Mouse (Mus musculus): ENCODE measurements around the gene Pdzd7.
A peak's percentile ranks its signal among the peaks of the same experiment; 100 is the strongest.

Gene Pdzd7

DNA sequence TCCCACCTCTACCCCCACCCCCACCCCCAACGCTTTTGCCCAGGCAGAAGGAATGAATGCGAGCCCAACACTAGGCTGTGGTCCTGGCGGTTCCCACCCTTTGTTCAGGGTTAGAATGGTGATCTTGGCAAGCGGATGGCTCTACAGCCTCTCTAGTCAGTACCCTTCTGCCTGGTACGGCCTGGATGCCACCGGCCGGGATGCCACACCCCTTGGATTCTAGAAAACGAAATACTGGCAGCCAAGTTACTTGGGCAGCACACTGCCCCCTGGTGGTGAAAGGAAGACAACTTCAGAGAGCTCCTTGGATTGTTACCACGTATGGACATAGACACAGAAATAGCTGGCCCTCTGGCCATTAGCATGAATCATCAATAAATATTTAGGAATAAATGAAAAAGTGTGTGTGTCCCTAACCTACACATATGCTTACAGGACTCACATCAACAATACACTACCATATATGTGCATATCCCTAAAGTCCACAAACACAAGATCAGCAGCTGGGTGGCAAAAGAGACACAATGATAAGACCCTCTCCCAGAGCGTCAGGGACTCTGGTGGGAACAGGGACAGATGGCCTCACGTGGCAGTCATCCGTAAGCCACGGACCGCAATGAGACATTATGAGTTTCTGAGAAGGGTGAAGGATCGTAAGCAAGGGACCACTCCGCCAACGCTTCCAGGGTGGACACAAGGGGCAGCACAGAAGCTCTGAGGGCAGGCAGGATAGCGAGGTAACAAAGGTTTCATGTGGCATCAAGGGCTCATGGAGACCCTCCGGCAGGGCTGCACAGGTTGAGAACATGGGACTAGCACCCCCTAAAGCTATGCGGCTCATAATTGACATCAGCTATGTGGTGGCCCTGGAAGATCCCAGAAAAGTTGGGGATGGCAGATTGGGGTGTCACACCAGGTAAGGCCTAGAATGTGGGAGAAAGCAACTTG, 14.5 kb downstream of the Pdzd7 start:
- peak; percentile 98 for DNase-seq (ENCODE audit: low read depth)

DNA sequence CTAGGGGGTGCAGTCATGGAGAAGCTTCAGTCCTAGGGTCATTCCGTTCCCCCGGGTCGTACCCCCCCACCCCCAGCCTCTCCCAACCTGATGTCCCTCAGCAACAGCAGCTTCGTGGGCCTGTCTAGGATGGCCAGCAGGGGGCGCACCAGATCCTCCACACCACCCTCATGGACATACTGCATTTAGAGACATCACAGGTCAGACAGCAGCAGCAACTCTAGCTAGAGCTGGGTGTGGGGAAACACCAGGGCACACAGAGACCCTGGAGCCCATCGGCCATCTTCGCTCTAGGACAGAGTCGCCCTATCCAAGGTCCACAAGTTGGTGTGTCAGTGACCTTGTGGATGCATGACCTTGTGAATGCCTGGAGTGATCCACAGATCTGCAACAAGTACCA, 15.4 kb downstream of the Pdzd7 start:
- DNase-seq (ENCODE audit: low read depth): peak; percentile 82

GRCm38 (mm10) chr19:45029571-45029970, 15.9 kb downstream of the Pdzd7 start:
- DNase-seq (ENCODE audit: low read depth): no peak

- no peak for DNase-seq (ENCODE audit: low read depth)
Measured at GRCm38 (mm10) chr19:45028746-45029145, 16.8 kb downstream of the Pdzd7 start.

DNA sequence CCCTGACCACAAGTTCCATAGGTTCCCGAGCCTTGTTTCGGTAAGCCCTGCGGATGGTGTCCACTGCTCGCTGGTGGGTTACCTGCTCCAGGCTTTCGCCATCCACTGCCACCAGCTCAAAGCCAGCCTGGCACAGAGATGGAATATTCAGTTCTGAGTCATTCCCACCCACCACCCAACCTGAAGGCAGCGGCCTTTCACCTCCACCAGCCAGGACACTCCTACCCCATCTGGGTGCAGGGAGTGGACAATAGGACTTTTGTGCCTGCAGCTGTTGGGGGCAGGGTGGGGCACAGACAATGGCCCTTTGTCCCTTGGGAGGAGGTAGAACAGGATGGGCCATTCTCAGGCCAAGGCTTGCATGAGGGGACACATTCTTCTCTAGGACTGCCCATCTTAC, 17.7 kb downstream of the Pdzd7 start:
- DNase-seq (ENCODE audit: low read depth): no peak

- peak; percentile 55 for DNase-seq (ENCODE audit: low read depth)
Measured at GRCm38 (mm10) chr19:45026958-45027670, 18.4 kb downstream of the Pdzd7 start.

DNA sequence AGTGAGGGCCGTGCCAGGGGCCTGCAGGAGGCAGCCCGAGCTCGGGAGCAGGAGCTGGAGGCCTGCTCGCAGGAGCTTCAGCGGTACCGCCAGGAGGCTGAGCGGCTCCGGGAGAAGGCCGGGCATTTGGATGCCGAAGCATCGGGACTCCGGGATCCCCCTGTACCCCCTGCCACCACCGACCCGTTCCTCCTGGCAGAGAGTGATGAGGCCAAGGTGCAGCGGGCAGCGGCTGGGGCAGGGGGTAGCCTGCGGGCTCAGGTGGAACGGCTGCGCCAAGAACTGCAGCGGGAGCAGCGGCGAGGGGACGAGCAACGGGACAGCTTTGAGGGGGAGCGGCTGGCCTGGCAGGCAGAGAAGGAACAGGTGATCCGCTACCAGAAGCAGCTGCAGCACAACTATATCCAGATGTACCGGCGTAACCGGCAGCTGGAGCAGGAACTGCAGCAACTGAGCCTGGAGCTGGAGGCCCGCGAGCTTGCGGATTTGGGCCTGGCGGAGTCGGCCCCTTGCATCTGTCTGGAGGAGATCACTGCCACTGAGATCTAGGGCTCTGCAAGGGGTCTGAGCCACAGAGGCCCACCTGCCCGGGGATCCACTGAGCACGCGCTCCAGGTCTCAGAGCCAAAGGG, 19.5 kb downstream of the Pdzd7 start:
- no peak for DNase-seq (ENCODE audit: low read depth)

DNA sequence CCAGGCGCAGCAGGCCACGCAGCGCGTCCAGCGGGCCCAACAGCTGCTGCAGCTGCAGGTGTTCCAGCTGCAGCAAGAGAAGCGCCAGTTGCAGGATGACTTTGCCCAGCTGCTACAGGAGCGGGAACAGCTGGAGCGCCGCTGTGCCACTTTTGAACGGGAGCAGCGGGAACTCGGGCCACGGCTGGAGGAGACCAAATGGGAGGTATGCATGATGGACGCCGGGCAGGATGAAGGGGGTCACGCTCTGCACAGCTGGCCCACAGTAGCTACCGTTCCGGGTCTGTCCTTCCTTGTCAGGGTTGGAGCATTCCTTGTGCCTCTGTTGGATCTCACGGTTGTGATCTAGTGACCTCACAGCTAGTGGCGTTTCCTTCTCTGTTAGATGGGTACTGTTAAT, 20.7 kb downstream of the Pdzd7 start:
- DNase-seq (ENCODE audit: low read depth): no peak

GRCm38 (mm10) chr19:45023993-45024392, 21.5 kb downstream of the Pdzd7 start:
- no peak for DNase-seq (ENCODE audit: low read depth)

- no peak for DNase-seq (ENCODE audit: low read depth)
Measured at GRCm38 (mm10) chr19:45021362-45021761, 24.2 kb downstream of the Pdzd7 start.

GRCm38 (mm10) chr19:45020348-45020747, 25.2 kb downstream of the Pdzd7 start:
- DNase-seq (ENCODE audit: low read depth): peak; percentile 88

DNA sequence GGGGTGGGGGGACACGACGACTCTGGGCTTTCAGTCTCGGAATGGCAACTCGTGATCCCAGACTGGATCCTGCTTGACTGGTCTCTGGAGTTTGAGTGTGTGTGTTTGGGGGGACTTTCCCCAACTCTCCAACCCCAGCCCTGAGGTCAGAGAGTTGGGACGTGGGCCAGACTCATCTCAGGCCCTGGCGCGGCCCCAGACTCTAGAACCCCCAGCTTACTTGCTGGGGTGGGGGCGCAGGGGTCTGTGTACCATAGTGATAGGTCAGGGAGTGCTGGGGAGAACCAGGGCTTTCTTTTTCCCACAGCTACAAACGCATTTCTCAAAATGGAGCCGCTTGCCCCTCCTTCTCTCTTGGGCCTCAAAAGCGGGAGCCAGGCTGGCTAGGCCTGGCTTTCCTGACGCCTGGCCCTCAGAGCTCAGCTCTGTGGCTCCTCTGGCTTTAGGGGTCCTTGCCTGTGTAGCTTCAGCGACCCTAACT, 27.1 kb downstream of the Pdzd7 start:
- DNase-seq (ENCODE audit: low read depth): peak; percentile 76

DNA sequence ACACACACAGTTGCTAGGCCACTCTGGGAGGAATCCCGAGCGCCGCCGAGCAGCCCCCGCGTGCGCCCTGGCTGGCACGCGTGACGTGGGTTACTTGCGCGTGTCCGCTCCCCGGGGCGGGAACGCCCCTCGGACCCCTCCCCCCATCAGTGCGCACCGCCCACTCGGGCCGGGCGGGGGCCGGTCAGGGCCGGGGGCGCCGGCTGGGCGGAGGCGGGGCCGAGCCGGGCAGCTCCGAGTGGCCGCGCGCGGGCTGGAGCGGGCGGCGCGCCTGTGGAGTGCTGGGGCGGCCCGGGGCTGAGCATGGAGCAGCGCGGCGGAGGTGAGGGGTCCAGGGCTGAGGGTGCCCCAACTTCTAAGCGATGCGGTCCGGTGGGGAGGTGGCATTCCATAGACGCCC, 27.6 kb downstream of the Pdzd7 start:
- DNase-seq (ENCODE audit: low read depth): peak; percentile 96

DNA sequence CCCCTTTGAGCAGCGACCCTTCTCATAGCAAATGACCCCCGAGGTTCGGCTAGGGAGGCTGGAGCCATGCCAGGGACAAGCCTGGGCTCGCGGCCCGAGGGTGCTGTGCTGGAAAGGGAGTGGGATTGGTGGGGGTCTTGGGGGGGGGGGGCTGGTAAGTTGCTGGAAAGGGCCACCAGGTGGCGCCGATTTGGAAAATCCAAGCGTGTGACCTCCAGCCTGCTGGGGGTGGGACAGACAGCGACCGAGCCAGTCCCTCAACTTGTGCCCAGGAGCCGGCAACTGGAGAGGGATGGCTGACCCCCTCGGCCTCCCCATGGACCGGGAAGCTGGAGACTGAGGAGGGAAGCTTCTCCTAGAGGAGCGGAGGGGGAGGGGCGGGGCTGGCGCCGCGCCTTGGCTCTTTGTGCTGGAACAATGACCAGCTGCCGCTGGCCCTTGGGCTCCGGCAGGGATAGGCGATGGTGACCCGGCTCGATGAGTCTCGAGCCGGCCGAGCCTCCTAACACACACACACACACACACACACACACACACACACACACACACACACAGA, 28.2 kb downstream of the Pdzd7 start:
- peak; percentile 93 for DNase-seq (ENCODE audit: low read depth)

DNA sequence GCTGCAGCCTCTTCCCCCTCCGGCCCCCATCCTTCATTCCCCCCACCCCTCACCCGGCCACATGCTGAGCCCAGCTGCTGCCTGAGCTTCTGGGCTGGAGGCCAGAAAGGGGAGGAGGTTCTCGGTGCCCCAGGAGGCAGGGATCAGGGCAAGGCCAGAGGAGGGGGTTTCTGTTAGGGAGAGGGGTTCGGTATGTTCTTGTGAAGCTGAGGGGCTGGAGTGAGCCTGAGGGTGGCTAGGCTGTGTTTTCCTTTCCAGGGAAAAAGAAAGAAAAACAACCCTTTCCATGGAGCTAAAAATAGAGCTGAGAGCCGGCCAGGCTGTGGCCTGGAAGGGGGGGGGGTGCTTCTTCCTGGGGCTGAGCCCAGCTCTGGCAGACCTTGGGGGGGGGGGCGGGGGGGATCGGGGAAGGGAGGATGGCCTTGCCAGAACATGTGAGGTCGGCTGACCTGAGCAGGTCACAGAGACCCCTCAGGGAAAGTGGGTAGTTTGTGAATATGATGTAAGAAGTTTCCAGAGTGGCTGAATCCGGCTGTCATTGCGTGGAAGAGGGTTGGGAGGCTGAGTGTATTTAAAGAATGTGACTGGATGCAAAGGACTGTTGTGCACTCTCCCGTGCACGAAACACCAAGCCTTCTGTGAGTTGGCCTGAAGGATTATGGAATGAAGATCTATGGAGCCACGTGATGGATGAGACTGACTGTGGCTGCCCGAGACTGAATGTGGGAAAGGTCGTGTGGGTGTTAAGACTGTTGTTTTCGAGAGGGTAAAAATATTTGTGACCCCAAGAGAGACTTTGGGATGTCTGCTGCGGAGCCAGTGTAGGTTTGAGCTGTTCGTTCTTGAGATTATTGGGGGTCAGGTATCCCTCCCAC, 28.9 kb downstream of the Pdzd7 start:
- peak; percentile 91 for DNase-seq (ENCODE audit: low read depth)

- peak; percentile 53 for DNase-seq (ENCODE audit: low read depth)
Measured at GRCm38 (mm10) chr19:45015518-45016281, 29.8 kb downstream of the Pdzd7 start.

GRCm38 (mm10) chr19:45014981-45015402, 30.5 kb downstream of the Pdzd7 start:
- peak; percentile 74 for DNase-seq (ENCODE audit: low read depth)

GRCm38 (mm10) chr19:45014335-45014971, 31.1 kb downstream of the Pdzd7 start, which contains the start of gene Lzts2:
Gene Lzts2, plus strand, starts transcription at chr19:45014414.
- DNase-seq (ENCODE audit: low read depth): peak; percentile 58

- DNase-seq (ENCODE audit: low read depth): no peak
Measured at GRCm38 (mm10) chr19:45013581-45014225, 31.8 kb downstream of the Pdzd7 start.
